Mouse (Mus musculus) liver, embryonic 11.5 days (tissue): Measurements from ENCODE around the gene Prdm5. TPM values are rescaled to one million over a fixed set of nuclear protein-coding genes. Genes with fewer than 3 reads are reported as not detected.

Source experiments
- ATAC-seq: fragments of 200-750 bp; cut with Nextera tagmentation; replicated peaks from 2 replicates; pipeline ENCODE4 v1.8.0; 2017; ENCODE audit warnings: moderate number of reproducible peaks, mild to moderate bottlenecking, moderate TSS enrichment, moderate library complexity; ENCODE audit not compliant: low FRiP score
- DNase-seq: peaks from one replicate; pipeline ENCODE4 v3.0.0-alpha.2; 2017; ENCODE audit warnings: low spot score
- H3K27ac ChIP-seq: fragments of 300-500 bp; sonication (generic); 2 replicates; pipeline ENCODE4 v1.5.1; 2014; ENCODE audit warnings: mild to moderate bottlenecking, low read depth, low read length, control low read depth
- H3K27me3 ChIP-seq: fragments of 300-500 bp; sonication (generic); replicated peaks from 2 replicates; pipeline ENCODE4 v1.6.1; 2014; ENCODE audit warnings: low read length, mixed read lengths; ENCODE audit not compliant: control insufficient read depth, insufficient read depth
- H3K36me3 ChIP-seq: fragments of 300-500 bp; sonication (generic); 2 replicates; pipeline ENCODE4 v1.6.1; 2014; ENCODE audit warnings: mild to moderate bottlenecking, low read length, moderate library complexity, mixed read lengths; ENCODE audit not compliant: control insufficient read depth, insufficient read depth
- H3K4me1 ChIP-seq: fragments of 300-500 bp; sonication (generic); replicated peaks from 2 replicates; pipeline ENCODE4 v1.6.1; 2014; ENCODE audit warnings: low read length, mixed read lengths; ENCODE audit not compliant: control insufficient read depth, insufficient read depth
- H3K4me2 ChIP-seq: fragments of 300-500 bp; sonication (generic); 2 replicates; pipeline ENCODE4 v1.6.1; 2014; ENCODE audit warnings: mild to moderate bottlenecking, control low read depth, moderate library complexity
- H3K4me3 ChIP-seq: fragments of 300-500 bp; sonication (generic); 2 replicates; pipeline ENCODE4 v1.5.1; 2014; ENCODE audit warnings: low read depth, low read length, control low read depth
- H3K9ac ChIP-seq: fragments of 300-500 bp; sonication (generic); 2 replicates; pipeline ENCODE4 v1.6.1; 2014; ENCODE audit warnings: low read depth, low read length, control low read depth
- H3K9me3 ChIP-seq: fragments of 300-500 bp; sonication (generic); 2 replicates; pipeline ENCODE4 v1.6.1; 2016; ENCODE audit warnings: low read length, inconsistent platforms, mixed read lengths; ENCODE audit not compliant: control insufficient read depth
- WGBS: fragments of 180-500 bp; shearing (Covaris S2); extraction: QIAGEN DNeasy Blood & Tissue Kit; methylation state at CpG from one replicate; pipeline ENCODE4 v1.1.7; 2014; 5-methylcytosine and 5-hydroxymethylcytosine counted together
- polyA plus RNA-seq: library from polyadenylated mRNA; unstranded; fragments of >200 nt; fragmentation: Nextera tagmentation; extraction: Ambion mirVana; gene quantifications from 2 replicates; pipeline ENCODE4 v1.2.1, GENCODE M21; 2014

Gene Prdm5
- polyA plus RNA-seq, 1 experiment from 2014 or later, result 10.2 TPM

DNA sequence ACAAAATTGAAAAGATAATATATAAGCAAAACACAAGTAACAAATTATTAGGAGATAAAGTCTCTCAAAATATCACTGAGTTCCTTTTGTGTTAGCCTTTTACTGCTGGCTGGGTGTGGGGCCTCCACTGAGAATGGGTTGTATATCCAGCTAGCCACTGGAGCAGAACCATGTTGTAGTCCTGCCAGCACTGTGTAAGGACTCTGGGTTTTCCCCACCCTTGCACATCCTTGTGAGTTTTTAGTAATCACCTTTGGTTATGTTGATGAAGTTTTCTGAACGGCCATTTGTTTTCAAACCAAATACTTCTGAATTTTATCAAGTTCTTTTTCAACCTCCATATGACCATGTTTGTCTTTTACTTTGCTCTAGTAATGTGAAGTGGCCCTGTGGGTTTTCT, 151.7 kb downstream of the Prdm5 start:
- WGBS, result 88% methylated on average over 1 of the region's 1 CpGs
- Histone ChIP-seq H3K27ac (no peak overlapping the region), H3K4me3 (no peak overlapping the region), H3K9ac (no peak overlapping the region), H3K4me1 (no peaks in the 10 kb centered on the region), H3K27me3 (no peaks in the 10 kb centered on the region), H3K4me2 (no peak overlapping the region), H3K9me3 (no peaks in the 10 kb centered on the region), H3K36me3 (no peaks in the 10 kb centered on the region)
- DNase-seq, result no peak
- no peak for ATAC-seq

DNA sequence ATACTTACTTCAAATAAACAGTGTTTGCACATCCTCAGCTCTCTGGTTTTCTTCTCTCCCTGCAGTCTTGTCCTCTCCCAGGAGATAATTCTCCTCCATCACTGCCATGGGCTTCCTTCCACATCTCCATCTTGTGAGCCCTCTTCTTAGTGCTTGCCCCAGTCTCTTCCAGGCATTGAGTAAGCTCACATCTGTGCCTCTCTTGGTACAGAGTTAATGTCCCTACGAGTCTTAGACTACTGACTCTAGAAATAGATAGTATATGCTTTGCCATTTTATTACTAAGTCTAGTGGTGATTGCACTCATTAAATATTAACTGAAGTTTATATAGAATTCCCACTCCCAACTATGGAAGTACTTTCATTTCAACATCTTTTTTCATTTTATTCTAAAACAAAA, 154.0 kb downstream of the Prdm5 start:
- Histone ChIP-seq H3K9ac (no peak overlapping the region), H3K27ac (no peak overlapping the region), H3K4me1 (no peaks in the 10 kb centered on the region), H3K4me3 (no peak overlapping the region), H3K9me3 (no peaks in the 10 kb centered on the region), H3K4me2 (no peak overlapping the region), H3K36me3 (no peaks in the 10 kb centered on the region), H3K27me3 (no peaks in the 10 kb centered on the region)
- WGBS, result 79% methylated on average over 1 of the region's 1 CpGs
- no peak for ATAC-seq
- DNase-seq, result no peak

DNA sequence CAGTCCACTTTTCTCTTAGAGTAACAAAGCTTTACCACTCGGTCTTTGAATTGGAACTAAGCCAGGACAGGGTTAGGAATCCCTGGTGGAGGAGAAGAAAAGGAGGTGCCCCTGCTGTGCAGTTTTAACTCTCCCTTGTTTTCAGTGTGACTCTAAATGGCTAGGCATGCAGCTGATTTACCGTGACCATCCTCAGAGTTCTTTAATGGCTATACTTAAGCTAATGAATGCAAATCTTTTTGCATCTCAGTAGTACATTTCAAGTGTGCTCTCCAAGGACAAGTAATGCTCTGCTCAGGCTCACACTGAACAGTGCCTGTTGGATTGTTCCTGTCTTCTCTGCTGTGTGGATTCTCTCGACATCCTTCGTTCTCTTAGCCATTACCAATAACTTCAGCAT, 154.4 kb downstream of the Prdm5 start:
- no peak overlapping the region for H3K4me3 ChIP-seq
- no peaks in the 10 kb centered on the region for H3K9me3 ChIP-seq
- no peaks in the 10 kb centered on the region for H3K4me1 ChIP-seq
- no peak for DNase-seq
- no peaks in the 10 kb centered on the region for H3K27me3 ChIP-seq
- H3K36me3 ChIP-seq, result no peaks in the 10 kb centered on the region
- ATAC-seq, result no peak
- H3K9ac ChIP-seq, result no peak overlapping the region
- 72% methylated on average over 4 of the region's 4 CpGs for WGBS
- H3K27ac ChIP-seq, result no peak overlapping the region
- no peak overlapping the region for H3K4me2 ChIP-seq

DNA sequence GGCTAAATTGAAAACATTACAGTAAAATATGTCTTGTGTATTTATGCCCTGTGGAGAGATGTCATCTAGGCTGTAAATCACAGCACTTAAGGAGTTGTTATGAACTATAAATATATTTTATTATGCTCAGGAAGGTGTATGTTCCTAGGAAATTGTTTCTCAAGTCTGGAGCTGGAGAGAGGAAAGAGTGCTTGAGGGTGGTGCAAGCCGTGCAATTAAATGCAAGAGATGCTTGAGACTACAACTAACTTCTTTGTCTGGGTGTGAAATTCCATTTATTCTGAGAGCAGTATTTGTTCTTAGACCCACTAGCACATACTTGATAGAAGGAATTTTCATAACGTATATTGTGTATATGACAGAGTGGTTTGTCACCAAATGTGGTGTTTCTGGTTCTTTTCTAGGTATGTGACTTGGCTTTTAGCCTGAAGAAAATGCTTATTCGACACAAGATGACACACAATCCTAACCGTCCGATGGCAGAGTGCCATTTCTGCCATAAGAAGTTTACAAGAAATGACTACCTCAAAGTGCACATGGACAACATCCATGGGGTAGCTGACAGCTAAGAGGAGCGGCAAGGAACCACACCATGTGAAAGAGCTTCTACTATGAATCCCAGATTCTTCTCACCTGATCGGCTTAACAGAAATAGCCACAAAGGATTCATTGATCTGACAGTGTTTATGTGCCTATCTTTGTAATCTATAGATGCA, 156.9 kb downstream of the Prdm5 start:
- no peak for DNase-seq
- Histone ChIP-seq H3K4me2 (no peak overlapping the region), H3K36me3 (no peaks in the 10 kb centered on the region), H3K9me3 (no peaks in the 10 kb centered on the region), H3K27me3 (no peaks in the 10 kb centered on the region), H3K9ac (no peak overlapping the region), H3K4me1 (no peaks in the 10 kb centered on the region), H3K4me3 (no peak overlapping the region), H3K27ac (no peak overlapping the region)
- ATAC-seq, result no peak
- 87% methylated on average over 7 of the region's 7 CpGs for WGBS

DNA sequence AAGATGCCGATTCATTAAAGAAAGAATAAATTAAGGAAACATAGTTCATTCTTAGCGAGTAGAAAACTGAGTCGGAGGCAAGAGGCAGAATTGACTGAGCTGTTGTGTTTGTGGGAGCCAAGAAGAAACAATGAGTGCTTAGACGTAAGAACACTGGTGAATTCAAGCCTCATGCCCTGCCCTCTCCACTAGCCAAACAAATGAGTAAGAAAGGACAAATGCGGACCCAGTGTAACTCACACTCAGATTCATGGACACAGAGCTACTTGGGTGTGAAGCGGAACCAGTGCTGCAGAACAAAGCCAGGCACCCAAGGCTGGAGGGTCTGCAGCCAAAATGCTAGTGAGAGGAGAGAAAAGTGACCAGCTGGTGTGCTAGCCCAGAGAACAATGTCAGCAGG, 171.7 kb downstream of the Prdm5 start:
- Histone ChIP-seq H3K27ac (no peak overlapping the region), H3K36me3 (no peaks in the 10 kb centered on the region), H3K4me2 (no peak overlapping the region), H3K9ac (no peak overlapping the region), H3K27me3 (no peaks in the 10 kb centered on the region), H3K4me3 (no peak overlapping the region), H3K4me1 (no peaks in the 10 kb centered on the region), H3K9me3 (no peaks in the 10 kb centered on the region)
- DNase-seq (no peak), ATAC-seq (no peak)
- WGBS, result 84% methylated on average over 6 of the region's 6 CpGs

DNA sequence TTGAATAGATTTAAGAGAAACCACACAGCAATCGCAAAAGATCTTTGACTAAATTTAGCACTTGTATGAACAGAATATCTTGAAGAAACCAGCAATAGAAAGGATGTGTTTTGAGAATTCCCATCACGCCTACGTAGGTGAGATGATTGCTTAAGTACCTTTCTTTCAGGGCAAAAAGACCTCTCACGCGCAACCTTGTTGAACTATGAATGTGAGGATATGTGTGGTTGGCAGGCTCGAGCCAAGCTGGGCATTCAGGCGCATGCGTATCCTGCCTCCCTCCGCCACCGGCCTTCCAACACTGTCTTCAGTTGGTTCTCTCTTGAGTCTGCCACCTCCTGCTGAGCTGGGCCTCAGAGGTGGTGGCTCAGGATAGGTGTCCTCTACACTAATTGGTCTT, 173.5 kb downstream of the Prdm5 start, which contains the start of gene 4930544G11Rik:
Gene 4930544G11Rik, plus strand, starts transcription at position 301 of the 400 bp plus-strand sequence.
- H3K4me3 ChIP-seq, result no peak within 1 kb of the TSS
- 93% methylated on average over 10 of the region's 10 CpGs for WGBS

DNA sequence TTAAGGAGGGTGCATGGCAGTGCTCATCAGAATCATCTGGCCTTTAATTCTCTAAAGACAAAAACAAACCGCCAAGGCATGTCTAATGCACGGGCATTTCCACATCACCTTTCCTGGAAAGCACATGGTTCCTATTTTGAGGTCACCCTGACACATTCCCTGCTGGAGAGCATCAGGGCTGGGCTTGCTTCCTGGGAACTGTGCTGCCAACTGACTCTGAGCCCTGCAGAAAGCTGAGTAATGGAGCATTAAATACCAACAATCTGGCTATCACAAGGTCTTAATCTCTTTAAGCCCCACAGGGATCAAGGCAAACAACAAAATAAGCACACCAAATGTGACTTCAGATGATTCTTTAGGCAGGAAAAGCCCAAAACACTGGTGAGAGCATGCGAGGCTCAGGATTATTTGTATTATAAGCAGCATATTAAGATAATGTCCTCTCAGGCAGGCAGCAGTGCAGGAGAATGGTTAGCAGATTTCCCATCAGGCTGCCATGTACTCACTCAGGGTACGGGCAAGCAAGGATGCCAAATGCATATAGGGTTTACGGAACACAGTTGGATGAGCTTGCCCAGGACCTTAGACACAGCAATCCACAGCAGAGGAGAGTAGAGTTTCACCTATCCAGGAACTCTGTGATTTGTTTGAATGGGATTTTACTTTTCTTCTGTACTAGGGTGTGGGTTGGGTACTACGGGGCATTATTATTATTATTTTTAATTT, 190.8 kb downstream of the Prdm5 start:
- DNase-seq (no peak), ATAC-seq (no peak)
- 67% methylated on average over 6 of the region's 6 CpGs for WGBS

More for the DNA sequence above, 173.5 kb downstream of the Prdm5 start, which contains the start of gene 4930544G11Rik:
- no peaks in the 10 kb centered on the region for H3K4me1 ChIP-seq
- no peaks in the 10 kb centered on the region for H3K27me3 ChIP-seq
- H3K9ac ChIP-seq, result no peak within 1 kb of the TSS
- no peak within 1 kb of the TSS for H3K4me2 ChIP-seq
- H3K9me3 ChIP-seq, result no peaks in the 10 kb centered on the region
- ATAC-seq, result no peak
- no peak for DNase-seq
- no peaks in the 10 kb centered on the region for H3K36me3 ChIP-seq
- no peak within 1 kb of the TSS for H3K27ac ChIP-seq

DNA sequence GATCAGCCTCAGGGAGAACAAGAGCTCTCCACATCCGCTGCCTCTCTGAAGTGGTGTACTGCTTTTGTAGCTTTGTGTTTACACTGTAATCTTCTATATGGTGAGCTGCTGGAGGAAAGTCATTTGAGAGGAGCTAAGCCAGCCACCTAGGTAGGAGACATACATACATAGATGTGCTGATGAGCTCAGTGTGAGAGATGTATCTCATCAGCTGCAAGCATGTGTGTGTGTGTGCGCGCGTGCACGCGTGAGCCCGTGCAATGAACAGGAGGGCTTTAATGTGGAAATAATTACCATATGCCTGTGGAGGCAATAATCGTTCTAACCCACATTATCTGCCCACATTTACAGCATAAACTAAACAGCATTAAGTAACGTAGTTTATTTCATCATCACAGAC, 191.6 kb downstream of the Prdm5 start:
- no peak for ATAC-seq
- DNase-seq, result no peak
- Histone ChIP-seq H3K9me3 (no peaks in the 10 kb centered on the region), H3K4me3 (no peak overlapping the region), H3K4me2 (no peak overlapping the region), H3K27me3 (no peaks in the 10 kb centered on the region), H3K9ac (no peak overlapping the region), H3K36me3 (no peaks in the 10 kb centered on the region), H3K27ac (no peak overlapping the region), H3K4me1 (no peaks in the 10 kb centered on the region)
- 83% methylated on average over 9 of the region's 9 CpGs for WGBS

More for the DNA sequence above, 190.8 kb downstream of the Prdm5 start:
- Histone ChIP-seq H3K4me3 (no peak overlapping the region), H3K4me1 (no peaks in the 10 kb centered on the region), H3K36me3 (no peaks in the 10 kb centered on the region), H3K27me3 (no peaks in the 10 kb centered on the region), H3K4me2 (no peak overlapping the region), H3K9ac (no peak overlapping the region), H3K27ac (no peak overlapping the region), H3K9me3 (no peaks in the 10 kb centered on the region)
